Mouse (Mus musculus): Measurements from ENCODE around the gene Tmem201.

Gene Tmem201

GRCm38 (mm10) chr4:149749003-149749662, 11.3 kb upstream of the Tmem201 start:
- DNase-seq (ENCODE audit: low spot score in 2 of 2): peak in 1 of 2 experiments; percentile 29

- DNase-seq (ENCODE audit: low spot score in 2 of 2): no peak
These were observed 6.3 kb upstream of the Tmem201 start for GRCm38 (mm10) chr4:149744119-149744518.

GRCm38 (mm10) chr4:149742011-149742530, 4.2 kb upstream of the Tmem201 start:
- DNase-seq (ENCODE audit: low spot score in 2 of 2): no peak

- no peak for DNase-seq (ENCODE audit: low spot score in 2 of 2)
These were observed 2.5 kb upstream of the Tmem201 start for GRCm38 (mm10) chr4:149740301-149740700.

- DNase-seq (ENCODE audit: low spot score in 2 of 2): no peak
These were observed 1.6 kb upstream of the Tmem201 start for GRCm38 (mm10) chr4:149739478-149739877.

- no peak for DNase-seq (ENCODE audit: low spot score in 2 of 2)
These were observed 1.3 kb downstream of the Tmem201 start for GRCm38 (mm10) chr4:149736581-149736980.

- no peak for DNase-seq (ENCODE audit: low spot score in 2 of 2)
These were observed 2.1 kb downstream of the Tmem201 start for GRCm38 (mm10) chr4:149735624-149736250.

- DNase-seq (ENCODE audit: low spot score in 2 of 2): no peak
These were observed 2.9 kb downstream of the Tmem201 start for GRCm38 (mm10) chr4:149734730-149735475.

GRCm38 (mm10) chr4:149734246-149734645, 3.6 kb downstream of the Tmem201 start:
- no peak for DNase-seq (ENCODE audit: low spot score in 2 of 2)

- DNase-seq (ENCODE audit: low spot score in 2 of 2): peak in 1 of 2 experiments; percentile 52
These were observed 4.1 kb downstream of the Tmem201 start for GRCm38 (mm10) chr4:149733748-149734147.

- peak in 1 of 2 experiments; percentile 22 for DNase-seq (ENCODE audit: low spot score in 2 of 2)
These were observed 5.0 kb downstream of the Tmem201 start for GRCm38 (mm10) chr4:149732800-149733199.

GRCm38 (mm10) chr4:149732313-149732712, 5.5 kb downstream of the Tmem201 start:
- DNase-seq (ENCODE audit: low spot score in 2 of 2): no peak

- no peak for DNase-seq (ENCODE audit: low spot score in 2 of 2)
These were observed 7.0 kb downstream of the Tmem201 start for GRCm38 (mm10) chr4:149730827-149731226.

- no peak for DNase-seq (ENCODE audit: low spot score in 2 of 2)
These were observed 9.0 kb downstream of the Tmem201 start for GRCm38 (mm10) chr4:149728810-149729209.

GRCm38 (mm10) chr4:149727636-149728035, 10.2 kb downstream of the Tmem201 start:
- DNase-seq (ENCODE audit: low spot score in 2 of 2): no peak

- peak; percentile 75 to 76 for DNase-seq (ENCODE audit: low spot score in 2 of 2)
These were observed 12.0 kb downstream of the Tmem201 start for GRCm38 (mm10) chr4:149725661-149726350.

- no peak for DNase-seq (ENCODE audit: low spot score in 2 of 2)
These were observed 12.9 kb downstream of the Tmem201 start for GRCm38 (mm10) chr4:149724916-149725470.

GRCm38 (mm10) chr4:149723855-149724731, 13.8 kb downstream of the Tmem201 start:
- DNase-seq (ENCODE audit: low spot score in 2 of 2): peak; percentile 53 to 56

GRCm38 (mm10) chr4:149723021-149723390, 14.8 kb downstream of the Tmem201 start:
- DNase-seq (ENCODE audit: low spot score in 2 of 2): no peak
